Mouse (Mus musculus): ENCODE measurements around the gene Ift57. TPM values are rescaled to one million over a fixed set of nuclear protein-coding genes. Genes with fewer than 3 reads are reported as not detected.

Gene Ift57
- polyA plus RNA-seq, 1 experiment from 2014 or later, result 26.9 TPM

GRCm38 (mm10) chr16:49684961-49685360, 14.1 kb upstream of the Ift57 start:
- no peak overlapping the region for H3K27ac ChIP-seq (ENCODE audit: low read length)
- no peak overlapping the region for H3K4me2 ChIP-seq (replicated peaks; ENCODE audit: low read depth, low read length)
- no peaks in the 10 kb centered on the region for H3K36me3 ChIP-seq (ENCODE audit: control insufficient read depth, insufficient read depth, low read length)
- 73% methylated on average over 4 of the region's 4 CpGs for WGBS
- no peaks in the 10 kb centered on the region for H3K4me1 ChIP-seq (ENCODE audit: control insufficient read depth, insufficient read depth, low read length)
- H3K9me3 ChIP-seq (ENCODE audit: control insufficient read depth, low read depth, low read length), result no peaks in the 10 kb centered on the region
- no peaks in the 10 kb centered on the region for H3K27me3 ChIP-seq (ENCODE audit: control insufficient read depth, insufficient read depth, low read length)
- no peak overlapping the region for H3K4me3 ChIP-seq (ENCODE audit: low read depth, low read length)
- no peak overlapping the region for H3K9ac ChIP-seq (replicated peaks; ENCODE audit: low read depth, low read length)
- ATAC-seq (ENCODE audit: insufficient number of reproducible peaks, insufficient read depth, low FRiP score, low read depth), result no peak

- H3K9ac ChIP-seq (replicated peaks; ENCODE audit: low read depth, low read length), result peak overlapping the region; percentile 68
- WGBS, result 26% methylated on average over 5 of the region's 5 CpGs
- no peak for ATAC-seq (ENCODE audit: insufficient number of reproducible peaks, insufficient read depth, low FRiP score, low read depth)
These were observed 788 bp downstream of the Ift57 start for GRCm38 (mm10) chr16:49699821-49700220.

GRCm38 (mm10) chr16:49708074-49708473, 9.0 kb downstream of the Ift57 start:
- no peak overlapping the region for H3K4me2 ChIP-seq (replicated peaks; ENCODE audit: low read depth, low read length)
- no peaks in the 10 kb centered on the region for H3K4me1 ChIP-seq (ENCODE audit: control insufficient read depth, insufficient read depth, low read length)
- WGBS, result 54% methylated on average over 1 of the region's 1 CpGs
- H3K27me3 ChIP-seq (ENCODE audit: control insufficient read depth, insufficient read depth, low read length), result no peaks in the 10 kb centered on the region
- no peak overlapping the region for H3K4me3 ChIP-seq (ENCODE audit: low read depth, low read length)
- H3K27ac ChIP-seq (ENCODE audit: low read length), result no peak overlapping the region
- no peaks in the 10 kb centered on the region for H3K9me3 ChIP-seq (ENCODE audit: control insufficient read depth, low read depth, low read length)
- no peak overlapping the region for H3K9ac ChIP-seq (replicated peaks; ENCODE audit: low read depth, low read length)
- no peak for ATAC-seq (ENCODE audit: insufficient number of reproducible peaks, insufficient read depth, low FRiP score, low read depth)
- peaks cover 6% of the 10 kb centered on the region; the same call in 1 of the 2 replicates for H3K36me3 ChIP-seq (ENCODE audit: control insufficient read depth, insufficient read depth, low read length)

More at GRCm38 (mm10) chr16:49699821-49700220, 788 bp downstream of the Ift57 start:
- peaks cover 4% of the 10 kb centered on the region; the same call in 1 of the 2 replicates for H3K4me1 ChIP-seq (ENCODE audit: control insufficient read depth, insufficient read depth, low read length)
- no peaks in the 10 kb centered on the region for H3K27me3 ChIP-seq (ENCODE audit: control insufficient read depth, insufficient read depth, low read length)
- no peaks in the 10 kb centered on the region; the same call in 1 of the 2 replicates for H3K36me3 ChIP-seq (ENCODE audit: control insufficient read depth, insufficient read depth, low read length)
- no peaks in the 10 kb centered on the region for H3K9me3 ChIP-seq (ENCODE audit: control insufficient read depth, low read depth, low read length)
- peak overlapping the region; percentile 72 for H3K4me2 ChIP-seq (replicated peaks; ENCODE audit: low read depth, low read length)
- no peak overlapping the region for H3K27ac ChIP-seq (ENCODE audit: low read length)
- H3K4me3 ChIP-seq (ENCODE audit: low read depth, low read length), result peak overlapping the region; percentile 75

GRCm38 (mm10) chr16:49710188-49710587, 11.2 kb downstream of the Ift57 start:
- no peaks in the 10 kb centered on the region for H3K27me3 ChIP-seq (ENCODE audit: control insufficient read depth, insufficient read depth, low read length)
- no peak overlapping the region for H3K4me3 ChIP-seq (ENCODE audit: low read depth, low read length)
- no peak overlapping the region for H3K27ac ChIP-seq (ENCODE audit: low read length)
- WGBS, result 73% methylated on average over 3 of the region's 3 CpGs
- no peak overlapping the region for H3K9ac ChIP-seq (replicated peaks; ENCODE audit: low read depth, low read length)
- no peak for ATAC-seq (ENCODE audit: insufficient number of reproducible peaks, insufficient read depth, low FRiP score, low read depth)
- no peaks in the 10 kb centered on the region for H3K9me3 ChIP-seq (ENCODE audit: control insufficient read depth, low read depth, low read length)
- H3K4me2 ChIP-seq (replicated peaks; ENCODE audit: low read depth, low read length), result no peak overlapping the region
- peaks cover 6% of the 10 kb centered on the region; the same call in 1 of the 2 replicates for H3K36me3 ChIP-seq (ENCODE audit: control insufficient read depth, insufficient read depth, low read length)
- H3K4me1 ChIP-seq (ENCODE audit: control insufficient read depth, insufficient read depth, low read length), result no peaks in the 10 kb centered on the region

- Histone ChIP-seq H3K27me3 (ENCODE audit: control insufficient read depth, insufficient read depth, low read length) (no peaks in the 10 kb centered on the region), H3K4me3 (ENCODE audit: low read depth, low read length) (no peak overlapping the region), H3K9ac (replicated peaks; ENCODE audit: low read depth, low read length) (no peak overlapping the region), H3K4me1 (ENCODE audit: control insufficient read depth, insufficient read depth, low read length) (no peaks in the 10 kb centered on the region), H3K36me3 (ENCODE audit: control insufficient read depth, insufficient read depth, low read length) (peaks cover 6% of the 10 kb centered on the region; the same call in 1 of the 2 replicates), H3K9me3 (ENCODE audit: control insufficient read depth, low read depth, low read length) (no peaks in the 10 kb centered on the region), H3K4me2 (replicated peaks; ENCODE audit: low read depth, low read length) (no peak overlapping the region), H3K27ac (ENCODE audit: low read length) (no peak overlapping the region)
- ATAC-seq (ENCODE audit: insufficient number of reproducible peaks, insufficient read depth, low FRiP score, low read depth), result no peak
- WGBS, result 86% methylated on average over 3 of the region's 3 CpGs
These were observed 14.3 kb downstream of the Ift57 start for GRCm38 (mm10) chr16:49713302-49713701.

GRCm38 (mm10) chr16:49720671-49721070, 21.6 kb downstream of the Ift57 start:
- Histone ChIP-seq H3K4me2 (replicated peaks; ENCODE audit: low read depth, low read length) (no peak overlapping the region), H3K4me3 (ENCODE audit: low read depth, low read length) (no peak overlapping the region), H3K9me3 (ENCODE audit: control insufficient read depth, low read depth, low read length) (no peaks in the 10 kb centered on the region), H3K9ac (replicated peaks; ENCODE audit: low read depth, low read length) (no peak overlapping the region), H3K27me3 (ENCODE audit: control insufficient read depth, insufficient read depth, low read length) (no peaks in the 10 kb centered on the region), H3K27ac (ENCODE audit: low read length) (no peak overlapping the region), H3K4me1 (ENCODE audit: control insufficient read depth, insufficient read depth, low read length) (no peaks in the 10 kb centered on the region), H3K36me3 (ENCODE audit: control insufficient read depth, insufficient read depth, low read length) (no peaks in the 10 kb centered on the region)
- no peak for ATAC-seq (ENCODE audit: insufficient number of reproducible peaks, insufficient read depth, low FRiP score, low read depth)
- 85% methylated on average over 2 of the region's 2 CpGs for WGBS

- Histone ChIP-seq H3K27me3 (ENCODE audit: control insufficient read depth, insufficient read depth, low read length) (no peaks in the 10 kb centered on the region), H3K27ac (ENCODE audit: low read length) (no peak overlapping the region), H3K36me3 (ENCODE audit: control insufficient read depth, insufficient read depth, low read length) (no peaks in the 10 kb centered on the region), H3K9me3 (ENCODE audit: control insufficient read depth, low read depth, low read length) (no peaks in the 10 kb centered on the region), H3K9ac (replicated peaks; ENCODE audit: low read depth, low read length) (no peak overlapping the region), H3K4me1 (ENCODE audit: control insufficient read depth, insufficient read depth, low read length) (no peaks in the 10 kb centered on the region), H3K4me2 (replicated peaks; ENCODE audit: low read depth, low read length) (no peak overlapping the region), H3K4me3 (ENCODE audit: low read depth, low read length) (no peak overlapping the region)
- 66% methylated on average over 5 of the region's 5 CpGs for WGBS
- ATAC-seq (ENCODE audit: insufficient number of reproducible peaks, insufficient read depth, low FRiP score, low read depth), result no peak
These were observed 22.6 kb downstream of the Ift57 start for GRCm38 (mm10) chr16:49721678-49722077.

- H3K4me3 ChIP-seq (ENCODE audit: low read depth, low read length), result no peak overlapping the region
- H3K9ac ChIP-seq (replicated peaks; ENCODE audit: low read depth, low read length), result no peak overlapping the region
- WGBS, result 59% methylated on average over 4 of the region's 4 CpGs
- H3K4me1 ChIP-seq (ENCODE audit: control insufficient read depth, insufficient read depth, low read length), result no peaks in the 10 kb centered on the region
- no peaks in the 10 kb centered on the region for H3K9me3 ChIP-seq (ENCODE audit: control insufficient read depth, low read depth, low read length)
- H3K36me3 ChIP-seq (ENCODE audit: control insufficient read depth, insufficient read depth, low read length), result no peaks in the 10 kb centered on the region
- no peak overlapping the region for H3K4me2 ChIP-seq (replicated peaks; ENCODE audit: low read depth, low read length)
- no peak for ATAC-seq (ENCODE audit: insufficient number of reproducible peaks, insufficient read depth, low FRiP score, low read depth)
- H3K27me3 ChIP-seq (ENCODE audit: control insufficient read depth, insufficient read depth, low read length), result no peaks in the 10 kb centered on the region
- no peak overlapping the region for H3K27ac ChIP-seq (ENCODE audit: low read length)
These were observed 24.2 kb downstream of the Ift57 start for GRCm38 (mm10) chr16:49723222-49723621.

GRCm38 (mm10) chr16:49724232-49724631, 25.2 kb downstream of the Ift57 start:
- H3K4me2 ChIP-seq (replicated peaks; ENCODE audit: low read depth, low read length), result no peak overlapping the region
- H3K27me3 ChIP-seq (ENCODE audit: control insufficient read depth, insufficient read depth, low read length), result no peaks in the 10 kb centered on the region
- H3K4me3 ChIP-seq (ENCODE audit: low read depth, low read length), result no peak overlapping the region
- no peak for ATAC-seq (ENCODE audit: insufficient number of reproducible peaks, insufficient read depth, low FRiP score, low read depth)
- H3K9me3 ChIP-seq (ENCODE audit: control insufficient read depth, low read depth, low read length), result no peaks in the 10 kb centered on the region
- no peak overlapping the region for H3K27ac ChIP-seq (ENCODE audit: low read length)
- H3K9ac ChIP-seq (replicated peaks; ENCODE audit: low read depth, low read length), result no peak overlapping the region
- H3K4me1 ChIP-seq (ENCODE audit: control insufficient read depth, insufficient read depth, low read length), result no peaks in the 10 kb centered on the region
- H3K36me3 ChIP-seq (ENCODE audit: control insufficient read depth, insufficient read depth, low read length), result no peaks in the 10 kb centered on the region
- WGBS, result 75% methylated on average over 5 of the region's 5 CpGs
